Mouse (Mus musculus) T-helper 17 cell (primary cell): ENCODE results near the gene Rbm46.

Experiments
- in situ Hi-C, 2 experiments: fragments of 300-600 bp; cut with MboI, MseI; formaldehyde crosslinking; loops; 1 replicate in 1 of 2; 2 replicates in 1 of 2; pipeline ENCODE4 v1.15.1; 2025; ENCODE audit warnings: high pct_unique_total_duplicates in 2 of 2

Rbm46 gene

DNA sequence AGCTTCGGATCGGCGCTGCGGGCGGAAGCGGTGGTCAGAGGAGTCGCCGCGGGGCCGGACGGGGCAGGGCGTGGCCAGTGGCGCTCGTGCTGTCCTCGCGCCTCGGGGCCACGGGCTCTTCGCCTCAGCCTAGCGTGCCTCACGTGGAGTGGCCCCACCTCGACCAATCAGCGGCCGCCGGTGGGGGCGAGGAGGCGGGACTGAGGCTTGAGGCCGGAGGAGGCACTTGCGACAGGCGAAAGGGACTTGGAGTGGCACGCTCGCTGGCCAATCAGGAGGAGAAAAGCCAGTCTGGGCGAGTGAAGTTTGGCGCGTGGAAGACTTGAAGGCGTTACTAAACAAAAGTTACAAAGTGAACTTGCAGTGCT, at the start of gene Rbm46:
Gene Rbm46, minus strand, starts transcription at position 112 of the 368 bp plus-strand sequence.
- in situ Hi-C loops, result loop anchor here in 1 of 2 experiments (5.0 kb wide), 1 partner anchor 206 kb away; no protein-coding TSS in a partner anchor

DNA sequence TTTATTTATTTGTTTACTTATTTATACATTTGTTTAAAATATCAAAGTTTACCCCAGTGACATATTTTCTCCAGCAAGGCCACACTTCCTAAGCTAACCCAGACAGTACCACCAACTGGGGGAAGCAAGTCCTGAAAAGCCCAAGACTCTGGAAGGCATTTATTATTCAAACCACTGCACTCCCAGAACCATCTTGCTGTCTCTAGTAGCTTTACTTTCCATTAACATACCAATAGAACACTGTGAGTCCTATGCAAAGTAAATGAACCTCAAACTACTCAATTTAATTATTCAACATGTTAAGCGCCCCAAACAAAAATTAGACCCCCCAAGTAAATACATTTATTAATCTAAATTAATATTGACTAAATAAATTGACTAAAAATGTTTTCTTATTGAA, 39.3 kb upstream of the Rbm46 start:
- in situ Hi-C loops, result no loop called here

DNA sequence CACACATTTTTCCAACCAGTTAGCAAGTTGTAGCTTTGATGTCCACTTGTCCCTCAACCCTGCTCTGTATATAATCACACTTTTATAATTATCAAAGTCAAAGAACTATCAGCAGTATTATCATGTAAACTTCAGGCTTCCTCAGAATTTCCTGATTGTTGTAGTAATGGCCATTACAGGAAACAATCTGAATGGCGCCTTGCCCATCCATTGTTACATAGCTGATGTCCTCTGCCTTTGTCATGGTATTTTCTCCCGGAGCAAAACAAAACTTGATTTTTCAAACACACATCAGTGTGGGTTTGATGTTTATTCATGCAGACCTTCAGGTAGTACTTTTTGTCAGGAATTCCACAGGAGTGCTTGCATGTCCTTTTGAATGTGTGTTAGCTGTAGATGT, 32.4 kb upstream of the Rbm46 start:
- in situ Hi-C loops, result no loop called here

DNA sequence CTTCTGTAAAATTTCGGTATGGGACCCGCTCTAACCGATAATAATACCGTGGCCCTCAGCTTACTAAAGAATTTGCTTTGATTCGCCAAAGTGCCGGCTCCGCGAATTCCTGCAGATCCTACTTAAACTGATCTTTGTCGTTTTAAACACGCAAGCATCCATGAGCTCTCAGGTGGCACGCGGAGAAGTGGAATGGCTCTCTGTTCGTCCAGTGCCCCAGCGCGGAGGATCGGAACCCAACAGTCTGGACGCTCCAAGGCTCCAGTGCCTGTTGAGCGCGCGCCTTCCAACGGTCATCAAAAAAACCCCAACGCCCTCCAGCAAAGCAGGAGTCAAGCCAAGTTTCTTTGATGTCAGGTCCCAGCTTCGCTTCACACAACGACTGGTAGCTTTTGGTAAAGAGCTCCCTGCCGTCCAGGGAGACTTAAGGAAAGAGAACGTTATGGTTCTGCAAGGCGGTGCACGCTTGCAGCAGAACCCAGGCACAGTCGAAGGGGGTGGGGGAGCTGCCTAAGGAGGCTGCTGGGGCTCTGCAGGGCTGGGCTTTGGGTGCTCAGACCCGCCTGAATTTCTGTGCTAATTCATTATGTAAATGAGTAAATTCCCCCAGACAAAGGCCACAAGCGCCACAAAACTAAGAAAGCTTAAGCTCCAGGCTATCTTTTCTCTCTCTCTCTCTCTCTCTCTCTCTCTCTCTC, 28.1 kb upstream of the Rbm46 start:
- in situ Hi-C loops, result no loop called here

DNA sequence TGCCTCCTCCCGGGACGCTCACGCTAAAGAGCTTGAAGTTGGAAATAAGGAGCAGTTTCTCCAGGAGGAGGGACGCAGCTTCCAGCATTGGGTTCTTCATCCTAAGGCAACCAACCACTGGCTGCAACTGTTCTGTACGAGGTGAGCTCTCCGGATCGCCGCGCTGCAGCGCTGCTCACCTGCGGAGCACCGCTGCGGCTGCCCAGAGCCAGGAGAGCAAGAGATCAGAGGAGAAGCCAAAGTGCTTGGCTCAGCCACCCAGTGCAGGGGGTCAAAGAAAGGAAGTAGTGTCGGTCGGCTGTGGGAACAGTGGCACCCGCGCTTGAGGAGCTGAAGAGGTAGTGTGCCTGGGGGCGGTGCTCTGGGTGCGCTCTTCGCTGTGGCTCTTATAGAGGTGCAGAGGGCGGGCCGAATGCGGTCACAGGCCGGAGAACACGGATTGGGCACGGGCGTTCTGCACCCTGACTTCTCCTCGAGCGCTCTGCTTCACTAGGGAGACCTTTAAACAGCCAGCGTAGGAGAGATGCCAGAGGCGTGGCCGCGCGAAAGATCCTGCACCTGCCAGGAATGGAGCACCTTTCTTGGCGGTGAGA, 27.4 kb upstream of the Rbm46 start, which contains the start of gene Lrat:
Gene Lrat, minus strand, starts transcription at position 361 of the 593 bp plus-strand sequence.
- in situ Hi-C loops, result no loop called here

DNA sequence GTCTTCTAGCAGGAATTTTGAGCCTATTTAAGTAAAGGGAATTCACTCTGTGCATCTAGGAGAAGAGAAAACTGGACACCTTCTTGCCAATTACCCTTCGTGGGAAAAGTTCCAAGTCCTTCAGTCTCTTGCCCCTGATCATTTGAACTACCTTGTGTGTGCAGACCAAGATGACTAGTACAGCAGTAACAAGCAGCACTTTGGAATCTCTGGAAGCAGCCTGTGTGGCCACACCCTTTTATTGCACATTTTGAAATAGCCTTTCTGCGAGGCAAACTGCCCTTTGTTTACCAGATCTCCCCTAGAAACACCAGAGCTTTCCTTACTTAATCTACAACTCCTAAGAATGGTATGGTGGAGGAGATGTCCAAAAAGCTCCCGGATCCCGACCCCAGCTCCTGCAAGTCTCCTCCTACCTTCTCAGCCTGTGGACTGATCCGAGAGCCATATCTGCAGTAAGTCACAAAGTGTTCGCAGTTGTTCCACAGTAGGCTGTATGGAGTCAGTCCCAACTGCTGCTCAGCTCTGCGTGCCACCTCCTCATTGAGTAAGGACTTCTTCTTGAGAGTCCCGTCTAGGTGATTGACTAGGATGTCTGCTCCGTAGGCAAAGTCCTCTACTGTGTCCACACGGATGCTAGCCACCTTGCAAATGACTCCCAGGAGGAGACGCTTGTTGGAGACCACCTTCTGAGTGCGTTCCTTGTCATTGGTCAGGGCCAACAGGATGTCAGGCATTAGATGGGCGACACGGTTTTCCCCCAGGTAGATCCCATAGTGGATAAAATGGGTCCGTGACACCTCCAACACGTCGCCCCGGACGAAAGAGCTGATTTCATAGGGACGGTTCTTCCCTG, 26.7 kb upstream of the Rbm46 start:
- in situ Hi-C loops, result no loop called here

DNA sequence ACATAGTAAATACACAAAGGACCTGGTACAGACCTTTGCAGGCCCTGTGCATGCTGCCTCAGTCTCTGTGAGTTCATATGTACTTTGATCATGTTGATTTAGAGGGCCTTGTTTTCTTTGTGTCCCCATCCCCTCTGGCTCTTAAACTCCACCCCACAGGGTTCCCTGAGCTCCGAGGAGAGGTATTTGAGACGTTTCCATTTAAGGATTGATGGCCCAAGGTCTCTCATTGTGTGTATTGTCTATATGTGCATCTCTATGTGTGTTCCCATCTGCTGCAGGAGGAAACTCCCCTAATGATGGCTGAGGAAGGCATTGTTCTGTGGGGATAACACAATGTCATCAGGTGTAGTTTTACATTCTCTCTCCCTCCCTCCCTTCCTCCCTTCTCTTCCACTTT, 12.6 kb upstream of the Rbm46 start:
- in situ Hi-C loops, result no loop called here

DNA sequence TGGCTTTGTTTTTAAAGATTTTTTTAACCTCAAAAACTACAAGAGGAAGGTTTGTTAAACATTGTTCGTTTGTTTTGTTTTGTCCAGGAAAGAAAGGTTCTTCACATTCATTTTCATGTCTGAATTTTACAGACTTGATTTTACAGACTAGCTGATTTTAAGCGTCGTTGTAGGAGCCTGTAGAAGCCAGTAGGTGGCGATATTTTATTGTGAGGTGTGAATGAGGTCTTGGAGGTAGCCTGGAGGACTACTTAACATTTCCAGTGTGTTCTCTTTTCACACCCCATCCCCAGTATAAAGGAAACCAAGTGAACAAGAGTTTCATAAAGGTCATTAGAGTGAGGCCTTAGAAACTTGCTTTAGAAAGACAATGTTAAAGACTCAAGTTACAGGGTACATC, 975 bp upstream of the Rbm46 start:
- in situ Hi-C loops, result loop anchor here in 1 of 2 experiments (5.0 kb wide), 1 partner anchor 205 kb away; no protein-coding TSS in a partner anchor

DNA sequence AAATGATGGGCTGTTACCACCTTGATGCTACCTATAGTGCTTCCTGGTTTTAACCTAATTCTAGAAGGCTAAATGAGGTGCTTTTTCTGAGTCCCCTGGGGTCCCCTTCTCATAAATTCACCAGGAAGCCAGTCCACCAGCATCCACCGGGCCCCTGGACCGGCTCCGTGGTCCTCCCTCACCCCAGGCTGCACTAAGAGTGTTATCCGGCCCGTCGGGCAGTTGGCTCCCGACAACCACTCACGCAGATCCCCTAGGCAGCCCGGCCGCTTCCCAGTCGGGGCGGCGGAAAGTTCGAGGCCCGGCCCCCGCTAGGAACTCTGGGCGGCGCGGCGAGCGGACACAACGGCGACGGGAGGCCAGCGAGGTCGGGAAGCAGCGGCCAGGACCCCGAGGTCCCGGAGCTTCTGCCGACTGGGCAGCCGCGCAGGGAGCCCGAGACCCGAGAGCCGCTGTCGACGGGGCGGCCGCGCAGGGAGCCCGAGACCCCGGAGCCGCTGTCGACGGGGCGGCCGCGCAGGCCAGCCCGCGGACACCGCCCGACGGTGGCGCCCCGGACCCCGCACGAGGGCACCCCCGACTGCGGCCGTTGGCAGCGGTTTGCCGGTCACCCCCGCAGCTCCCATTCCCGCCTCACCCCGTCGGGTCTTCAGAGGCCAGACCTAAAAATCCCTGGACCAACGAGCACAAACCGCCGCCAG, 462 bp downstream of the Rbm46 start:
- in situ Hi-C loops, result loop anchor here in 1 of 2 experiments (5.0 kb wide), 1 partner anchor 206 kb away; no protein-coding TSS in a partner anchor

DNA sequence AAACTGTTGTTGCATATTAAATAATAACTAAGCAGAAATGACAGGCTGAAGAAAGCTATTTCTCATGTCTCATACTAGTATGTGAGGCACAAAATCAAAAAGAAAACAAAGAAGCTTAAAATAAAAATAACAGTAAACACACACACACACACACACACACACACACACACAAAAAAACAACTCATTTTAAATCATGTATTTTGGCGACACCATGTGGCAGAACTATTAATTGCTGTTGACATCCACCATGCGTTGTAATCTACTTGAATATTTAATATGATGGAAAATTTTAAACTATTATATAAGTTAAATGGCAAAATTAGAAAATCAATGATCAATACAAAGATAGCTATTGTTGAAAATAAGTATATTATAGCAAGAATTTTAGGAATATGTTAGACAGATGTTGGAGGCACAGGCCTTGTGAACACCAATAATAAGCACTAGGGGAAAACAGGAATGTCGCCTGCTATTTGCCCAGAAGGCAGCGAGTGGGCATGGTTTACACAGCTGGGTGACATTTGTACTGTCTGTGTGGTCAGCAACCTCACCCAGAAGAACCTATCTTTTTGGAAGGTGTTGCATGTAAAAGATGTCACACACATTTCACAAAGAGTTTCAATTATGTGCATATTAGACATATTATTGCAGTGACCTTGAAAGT, 18.7 kb downstream of the Rbm46 start:
- in situ Hi-C loops, result loop anchor here (5.0 to 25.0 kb wide), 3 partner anchors 490 to 820 kb away; no protein-coding TSS in a partner anchor

DNA sequence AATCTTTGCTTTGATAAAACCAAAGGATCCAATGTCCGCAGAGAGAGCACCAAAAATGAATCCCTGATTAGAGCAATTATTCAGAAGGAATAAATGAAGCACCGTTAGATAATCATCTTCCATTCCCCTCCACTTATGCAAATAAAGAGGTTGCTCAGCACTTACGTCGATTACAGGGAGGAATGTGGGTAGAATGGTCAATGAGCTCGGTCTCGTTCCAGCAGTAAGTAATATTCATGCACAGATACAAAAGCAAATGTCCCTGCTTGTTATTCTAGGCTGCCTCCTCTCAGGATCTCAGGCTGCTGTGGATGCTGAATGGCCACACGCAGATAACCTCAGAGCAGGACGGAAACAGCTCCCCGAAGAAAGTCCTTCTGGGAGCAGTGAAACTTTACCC, 51.1 kb downstream of the Rbm46 start:
- in situ Hi-C loops, result loop anchor here in 1 of 2 experiments (10.0 kb wide), 1 partner anchor 1300 kb away; no protein-coding TSS in a partner anchor

DNA sequence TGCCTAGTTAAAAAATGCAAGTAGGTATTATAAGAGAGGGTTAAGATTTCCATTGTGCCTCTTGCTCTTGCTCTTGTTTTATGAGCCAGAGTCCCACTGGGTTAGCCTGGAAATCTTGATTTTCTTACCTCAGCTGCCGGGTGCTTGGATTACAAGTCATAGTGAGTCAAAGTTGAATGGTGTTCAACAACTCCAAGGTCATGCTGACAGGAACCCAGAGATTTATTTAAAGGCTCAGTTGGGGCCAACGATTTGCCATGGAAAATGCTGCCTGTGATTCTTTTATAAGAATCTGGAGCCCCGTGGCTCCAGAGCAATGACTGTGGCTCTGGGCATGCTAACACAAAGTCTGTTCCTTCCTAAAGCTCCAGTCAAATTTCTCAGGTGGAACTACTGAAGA, 64.4 kb downstream of the Rbm46 start:
- in situ Hi-C loops, result no loop called here

DNA sequence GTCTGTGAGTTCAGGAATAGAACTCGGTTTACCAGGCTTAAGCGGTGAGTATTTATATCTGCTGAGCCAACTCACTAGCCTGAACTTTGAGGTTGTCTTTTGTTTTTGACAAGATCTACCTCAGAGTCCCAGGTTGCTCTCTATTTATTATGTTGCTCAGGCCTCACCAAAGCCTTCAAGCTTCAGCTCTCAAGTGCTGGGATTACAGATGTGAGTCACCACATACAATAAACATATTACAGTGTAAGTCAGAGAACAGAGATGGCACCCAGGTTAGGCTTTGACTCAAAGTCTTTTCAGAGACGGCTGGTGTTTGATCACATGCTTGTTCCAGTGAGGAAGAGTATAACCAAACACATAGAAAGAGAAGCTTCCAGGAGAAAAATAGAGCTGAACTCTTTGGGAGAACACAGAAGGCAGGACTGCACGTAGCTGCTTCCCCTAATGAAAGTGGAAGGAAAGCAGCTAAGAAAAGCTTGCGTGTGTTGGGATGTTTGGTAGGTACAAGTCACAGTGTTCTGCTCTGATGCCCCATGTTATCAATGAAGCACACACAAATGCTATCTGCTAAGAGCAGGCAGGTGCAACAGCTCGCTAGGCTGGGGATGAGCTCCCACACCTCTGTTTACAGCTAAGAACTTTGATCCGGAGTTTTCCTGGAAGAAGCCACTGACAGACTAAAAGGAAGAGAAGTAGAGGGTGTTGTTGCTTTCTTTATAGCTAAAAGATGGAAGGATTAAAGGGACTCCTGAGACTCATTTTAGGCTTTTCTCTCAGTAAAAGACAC, 65.8 kb downstream of the Rbm46 start:
- in situ Hi-C loops, result no loop called here

DNA sequence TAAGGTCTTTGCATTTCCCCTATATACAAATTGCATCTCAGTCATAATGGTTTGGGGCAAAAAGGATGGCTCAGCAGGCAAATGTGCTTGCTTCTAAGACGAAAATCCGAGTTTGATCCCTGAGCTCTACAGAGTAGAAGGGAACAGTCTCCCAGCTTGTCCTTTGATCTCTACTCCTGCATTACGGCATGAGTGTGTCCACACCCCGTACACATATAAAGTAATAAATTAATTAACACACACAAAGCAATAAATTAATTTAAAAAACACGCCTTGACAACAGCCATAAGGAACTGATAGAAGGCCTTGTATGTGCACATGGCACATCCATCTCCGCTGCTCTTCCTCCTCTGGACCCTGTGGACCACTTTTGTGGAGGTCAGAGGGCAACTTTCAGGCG, 66.5 kb downstream of the Rbm46 start:
- in situ Hi-C loops, result no loop called here

DNA sequence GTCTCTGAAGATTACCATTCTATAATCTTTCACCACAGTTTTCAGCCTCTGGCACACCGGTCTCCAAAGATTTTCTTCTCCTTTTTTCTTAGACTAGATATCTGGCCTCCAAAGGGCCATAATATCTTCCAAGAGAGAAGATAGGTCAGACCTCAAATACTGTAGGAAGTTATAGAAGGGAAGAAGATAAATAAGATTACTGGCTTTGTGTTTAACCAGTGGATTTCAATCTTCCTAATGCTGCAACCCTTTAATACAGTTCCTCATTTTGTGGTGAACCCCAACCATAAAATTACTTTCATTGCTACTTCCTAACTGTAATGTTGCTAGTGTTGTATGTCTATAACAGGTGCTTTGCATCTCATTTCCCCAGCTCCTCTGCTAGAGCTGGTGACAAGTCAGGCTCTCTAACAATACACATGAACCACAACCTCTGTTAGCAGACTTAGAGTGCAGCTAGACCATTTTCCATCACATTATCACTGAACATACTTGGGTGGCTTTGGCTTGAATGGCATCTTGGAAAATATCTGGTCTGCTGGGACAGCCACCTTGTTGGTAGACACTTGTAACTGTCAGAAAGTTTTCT, 67.9 kb downstream of the Rbm46 start:
- in situ Hi-C loops, result no loop called here

DNA sequence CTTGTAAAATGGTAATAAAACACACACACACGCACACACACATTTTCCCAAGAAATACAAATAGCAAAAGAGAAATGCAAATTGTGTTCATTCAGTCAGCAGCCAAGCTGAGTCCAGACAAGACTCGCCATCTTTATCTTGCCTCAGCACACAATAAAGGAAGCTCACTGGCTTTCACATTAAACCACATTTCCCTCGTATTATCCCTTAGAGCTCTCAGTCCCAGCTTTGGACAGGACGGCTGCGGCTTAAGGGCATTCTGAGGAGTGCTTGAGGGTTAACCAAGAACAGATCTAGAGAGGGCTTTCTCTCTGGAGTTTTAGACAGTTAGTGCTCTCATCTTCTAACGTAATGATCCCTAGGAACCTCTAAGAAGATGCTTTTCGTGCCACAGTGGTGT, 71.0 kb downstream of the Rbm46 start:
- in situ Hi-C loops, result no loop called here

DNA sequence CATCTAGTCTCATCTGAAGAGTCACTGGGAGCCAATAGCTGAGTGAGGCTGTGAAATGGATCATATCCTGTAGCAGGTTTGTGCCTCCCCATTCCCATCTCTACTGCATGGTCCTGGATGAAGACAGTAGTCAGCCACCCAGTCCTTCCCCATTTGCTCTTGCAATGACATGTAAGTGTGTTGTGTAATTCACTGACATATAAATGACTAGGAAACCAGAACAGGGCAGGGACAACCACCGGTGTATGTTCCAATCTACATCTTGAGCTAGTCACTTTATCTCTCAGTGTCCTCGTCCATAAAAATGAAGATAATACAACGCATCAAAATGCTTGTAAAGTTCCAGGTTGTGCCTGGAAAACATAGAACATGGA, 75.8 kb downstream of the Rbm46 start:
- in situ Hi-C loops, result no loop called here

DNA sequence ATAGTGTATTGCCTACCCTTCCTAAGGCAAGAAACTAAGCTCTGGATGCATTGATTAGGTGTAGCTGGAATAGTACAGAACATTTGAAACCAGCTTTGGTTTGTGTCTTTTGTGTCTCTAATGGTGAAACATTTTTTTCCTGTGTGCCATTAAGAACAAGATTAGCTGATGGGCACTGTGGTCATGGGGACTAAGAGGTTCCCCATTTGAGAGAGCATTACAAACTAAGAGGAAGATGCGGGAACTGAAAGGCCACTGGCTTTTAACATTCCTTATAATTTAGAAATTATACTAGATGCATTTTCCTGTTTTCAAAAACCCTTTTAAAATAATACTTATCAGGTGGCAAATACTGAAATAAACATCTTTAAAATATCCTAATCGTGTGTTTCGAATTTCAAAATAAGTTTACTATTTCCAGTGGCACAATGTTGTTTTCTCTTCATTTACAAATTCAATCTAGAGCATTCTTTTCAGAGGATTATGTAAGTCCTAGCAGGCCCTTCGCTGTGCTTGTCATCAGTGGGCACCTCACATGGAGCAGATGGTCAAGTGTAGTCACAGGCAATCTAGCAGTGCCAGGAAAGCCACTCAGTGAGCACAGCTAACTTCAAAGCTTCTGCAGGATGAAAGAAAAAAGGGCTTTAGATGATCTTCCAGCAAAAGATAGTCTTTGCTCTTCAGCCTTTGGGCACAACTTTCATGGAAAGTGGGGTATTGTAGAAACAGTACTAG, 76.4 kb downstream of the Rbm46 start:
- in situ Hi-C loops, result no loop called here

DNA sequence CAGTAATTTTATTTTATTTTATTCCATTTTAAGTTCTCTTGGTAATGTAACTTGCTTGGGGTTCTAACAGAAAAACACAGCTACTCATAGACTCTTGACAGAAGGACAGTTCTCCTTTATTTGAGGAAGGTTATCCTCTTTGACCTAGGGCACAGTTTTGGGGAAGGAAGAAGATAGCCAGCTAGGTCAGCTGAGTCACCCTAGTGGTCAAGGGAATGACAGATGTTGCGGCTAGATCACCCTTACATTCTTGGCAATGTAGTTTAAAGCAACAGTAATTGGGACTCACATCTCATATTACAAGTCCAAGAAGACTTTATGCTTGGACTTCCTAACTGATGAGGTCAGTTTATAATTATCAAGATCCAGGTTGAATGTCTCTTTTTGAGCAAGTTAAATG, 82.6 kb downstream of the Rbm46 start:
- in situ Hi-C loops, result no loop called here
